In genomic region chr15:99092870-99093269, GRCm38 (mm10) we compare ENCODE assay signal across 10 mouse cellular contexts. TPM values are rescaled to one million over a fixed set of nuclear protein-coding genes. Genes with fewer than 3 reads are reported as not detected.
A peak's percentile ranks its signal among the peaks of the same experiment; 100 is the strongest.
DNase-seq lines count a peak whose midpoint lies in the region; ATAC-seq and TF ChIP-seq lines count a peak whose summit lies in the region.
"Had no signal": no experiment of that assay in that cellular context is flagged by ENCODE, and none has a peak within 500 bp of the region (broad histone marks: within the 10 kb centered on the region; RNA-seq: fewer than 3 reads in every experiment).

TSS of gene Dnajc22 (plus strand) at chr15:99093170.

- no peaks in the 10 kb centered on the region for H3K9me3 ChIP-seq in heart, embryonic 15.5 days (replicated peaks)
- no peaks in the 10 kb centered on the region for H3K9me3 ChIP-seq in hindbrain, embryonic 14.5 days (ENCODE audit: control insufficient read depth, low read length)
- no peaks in the 10 kb centered on the region for H3K9me3 ChIP-seq in midbrain, embryonic 13.5 days

- peak within 1 kb of the TSS; percentile 93 for H3K4me2 ChIP-seq in heart, embryonic 15.5 days
- H3K4me2 ChIP-seq in hindbrain, embryonic 14.5 days (replicated peaks) = peak within 1 kb of the TSS; percentile 94
- peak within 1 kb of the TSS; percentile 62 for H3K4me2 ChIP-seq in midbrain, embryonic 13.5 days (replicated peaks)

- H3K4me1 ChIP-seq in heart, embryonic 15.5 days (replicated peaks) = peaks cover 46% of the 10 kb centered on the region
- no peaks in the 10 kb centered on the region for H3K4me1 ChIP-seq in bone marrow macrophage, adult 2 months (ENCODE audit: control insufficient read depth, insufficient read depth, low read length)
- H3K4me1 ChIP-seq in hindbrain, embryonic 14.5 days (replicated peaks; ENCODE audit: control insufficient read depth, insufficient read depth, low read length) = peaks cover 54% of the 10 kb centered on the region
- H3K4me1 ChIP-seq in midbrain, embryonic 13.5 days (replicated peaks) = peaks cover 78% of the 10 kb centered on the region

- peaks cover 96% of the 10 kb centered on the region for H3K27me3 ChIP-seq in heart, embryonic 15.5 days
- peaks cover 70% of the 10 kb centered on the region for H3K27me3 ChIP-seq in hindbrain, embryonic 14.5 days (ENCODE audit: control insufficient read depth, insufficient read depth, low read length)
- peaks cover 75% of the 10 kb centered on the region for H3K27me3 ChIP-seq in midbrain, embryonic 13.5 days

- TF ChIP-seq CTCF in bone marrow macrophage, adult 2 months (IDR thresholded peaks at IDR 0.05; ENCODE audit: low read depth, low read length) = no peak

- no peak for DNase-seq in heart, postnatal 10 days
- no peak for DNase-seq in hindbrain, embryonic 14.5 days (ENCODE audit: low spot score)
- no peak for DNase-seq in frontal cortex, adult 2 months (ENCODE audit: extremely low spot score in 1 of 2, low spot score in 1 of 2)
- no peak for DNase-seq in spleen, postnatal 4 days (ENCODE audit: low spot score in 2 of 2)
- DNase-seq in frontal cortex, postnatal 25 days (ENCODE audit: low spot score in 2 of 2) = no peak

- intact Hi-C loops in heart, postnatal 10 days (cut with DNase I) = no loop called here

- no peaks in the 10 kb centered on the region for H3K36me3 ChIP-seq in heart, embryonic 15.5 days
- no peaks in the 10 kb centered on the region for H3K36me3 ChIP-seq in hindbrain, embryonic 14.5 days (replicated peaks; ENCODE audit: control insufficient read depth, insufficient read depth)
- H3K36me3 ChIP-seq in midbrain, embryonic 13.5 days = no peaks in the 10 kb centered on the region

- no peak within 1 kb of the TSS for H3K27ac ChIP-seq in heart, embryonic 15.5 days
- H3K27ac ChIP-seq in bone marrow macrophage, adult 2 months (ENCODE audit: insufficient read depth, low read depth, low read length) = no peak within 1 kb of the TSS
- H3K27ac ChIP-seq in hindbrain, embryonic 14.5 days = peak within 1 kb of the TSS; percentile 63
- H3K27ac ChIP-seq in midbrain, embryonic 13.5 days = peak within 1 kb of the TSS; percentile 77

- 46% methylated on average over 8 of the region's 8 CpGs for WGBS in heart, embryonic 15.5 days
- WGBS in hindbrain, embryonic 14.5 days = 21% methylated on average over 8 of the region's 8 CpGs
- WGBS in midbrain, embryonic 13.5 days = 17% methylated on average over 8 of the region's 8 CpGs

- peak within 1 kb of the TSS; percentile 52 for H3K4me3 ChIP-seq in heart, embryonic 15.5 days
- peak within 1 kb of the TSS; percentile 63 for H3K4me3 ChIP-seq in bone marrow macrophage, adult 2 months (ENCODE audit: insufficient read depth, low read length)
- peak within 1 kb of the TSS; percentile 42 for H3K4me3 ChIP-seq in hindbrain, embryonic 14.5 days (replicated peaks; ENCODE audit: low read length)
- peak within 1 kb of the TSS; percentile 35 for H3K4me3 ChIP-seq in midbrain, embryonic 13.5 days (replicated peaks)
- H3K4me3 ChIP-seq: erythroblast, embryonic 14.5 days had no signal

- ATAC-seq in heart, embryonic 15.5 days (replicated peaks; ENCODE audit: insufficient number of reproducible peaks, insufficient read depth, low FRiP score, low read depth) = no peak
- no peak for ATAC-seq in hindbrain, embryonic 14.5 days (ENCODE audit: low FRiP score)
- ATAC-seq in midbrain, embryonic 13.5 days = no peak

- H3K9ac ChIP-seq in heart, embryonic 15.5 days = peak within 1 kb of the TSS; percentile 47; the same call in 1 of the 2 replicates
- peak within 1 kb of the TSS; percentile 57 for H3K9ac ChIP-seq in hindbrain, embryonic 14.5 days
- H3K9ac ChIP-seq in midbrain, embryonic 13.5 days (replicated peaks) = peak within 1 kb of the TSS; percentile 53

- TF ChIP-seq POLR2A in bone marrow macrophage, adult 2 months (IDR thresholded peaks at IDR 0.05; ENCODE audit: borderline replicate concordance, low read depth, low read length) = no peak

RNA-seq across cellular contexts. Expression of gene Dnajc22, which starts in this region (rescaled TPM):
- polyA plus RNA-seq in heart, embryonic 15.5 days (2015; fragmentation: Nextera tagmentation; extraction: Ambion mirVana) = 0.55 and 1.0 TPM in 2 replicates
- total RNA-seq in heart, postnatal 10 days (2021) = under 1 TPM; 0.37 to 0.98 TPM
- polyA plus RNA-seq in bone marrow macrophage, adult 2 months (2012; ENCODE audit: insufficient read depth, insufficient read length, missing spikeins) = not detected in 2 replicates
- polyA plus RNA-seq in hindbrain, embryonic 14.5 days (2014; fragmentation: Nextera tagmentation; extraction: Ambion mirVana) = 0.52 and 1.0 TPM in 2 replicates
- polyA plus RNA-seq in midbrain, embryonic 13.5 days (2015; fragmentation: Nextera tagmentation; extraction: Ambion mirVana) = 1.7 and 1.8 TPM in 2 replicates
- 0.06 TPM in 1 of 2 replicates, not detected in the other for polyA plus RNA-seq in frontal cortex, adult 2 months (2012; rRNA removed)
- total RNA-seq: neutrophil, adult 5-6 weeks had no signal

Comparison
In these comparisons a context has a peak if more than half of its experiments do, and no peak if none do; other contexts are left out.
1. H3K27ac ChIP-seq: peak in hindbrain, embryonic 14.5 days (single experiment) and midbrain, embryonic 13.5 days (single experiment); none in heart, embryonic 15.5 days (single experiment) and bone marrow macrophage, adult 2 months (single experiment).
2. Peak in every context shown above with its lines, with median percentiles within 50 percentile points of each other: H3K4me2 ChIP-seq, H3K4me3 ChIP-seq and H3K9ac ChIP-seq.